Mouse (Mus musculus): ENCODE measurements around the gene Pgbd5. TPM values are rescaled to one million over a fixed set of nuclear protein-coding genes. Genes with fewer than 3 reads are reported as not detected.
A peak's percentile ranks its signal among the peaks of the same experiment; 100 is the strongest.

Pgbd5 gene
- total RNA-seq, 2 experiments from 2014 or later, result 162 to 176 TPM

DNA sequence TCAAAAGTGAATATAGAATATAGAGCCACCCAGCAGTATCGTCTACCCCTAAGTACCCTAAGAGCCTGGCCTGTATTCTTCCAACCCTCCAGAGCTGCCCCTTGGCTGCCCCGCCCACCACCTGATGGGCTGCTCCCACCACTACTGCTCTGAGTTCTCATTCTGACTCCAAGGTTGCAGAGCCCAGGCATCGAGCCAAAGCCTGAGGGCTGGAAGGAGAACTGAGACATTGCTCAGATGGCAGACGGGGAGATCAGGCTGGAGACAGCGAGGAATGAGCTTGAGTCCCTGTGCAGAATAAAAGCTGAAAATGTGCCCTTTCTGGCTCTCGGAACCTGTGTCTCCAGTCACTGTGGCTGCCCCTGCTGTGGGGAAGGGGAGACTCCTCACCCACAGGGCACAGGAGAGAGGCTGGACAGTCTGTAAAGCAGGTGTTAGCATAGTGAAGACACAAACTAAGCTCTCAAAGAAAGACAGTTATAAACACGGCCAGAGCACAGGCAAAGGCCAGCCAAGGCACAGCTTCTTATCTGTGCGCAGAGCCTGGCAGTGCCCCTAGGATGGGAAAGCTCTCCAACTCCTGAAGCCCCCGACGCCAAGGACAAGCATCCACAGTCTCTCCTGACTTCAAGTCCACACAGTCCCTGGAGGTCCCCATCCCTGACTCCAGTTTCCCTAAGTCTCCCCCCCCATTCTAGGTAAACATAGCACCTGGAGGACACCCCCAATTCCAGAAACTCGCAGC, 42.0 kb downstream of the Pgbd5 start:
- peak in 1 of 2 experiments; percentile 53 for DNase-seq (ENCODE audit: low spot score in 2 of 2)
- intact Hi-C loops (cut with DNase I), result loop anchor here (5.0 to 10.0 kb wide), 3 partner anchors 35 to 267 kb away; partner anchors contain the start of gene 2310022B05Rik

GRCm38 (mm10) chr8:124396531-124396930, 42.9 kb downstream of the Pgbd5 start:
- intact Hi-C loops (cut with DNase I), result loop anchor here (5.0 to 10.0 kb wide), 3 partner anchors 36 to 268 kb away; partner anchors contain the start of gene 2310022B05Rik

GRCm38 (mm10) chr8:124395392-124395791, 44.1 kb downstream of the Pgbd5 start:
- DNase-seq (ENCODE audit: low spot score in 2 of 2), result no peak
- intact Hi-C loops (cut with DNase I), result loop anchor here (5.0 to 10.0 kb wide), 3 partner anchors 37 to 269 kb away; partner anchors contain the start of gene 2310022B05Rik

More at GRCm38 (mm10) chr8:124396531-124396930, 42.9 kb downstream of the Pgbd5 start:
- DNase-seq (ENCODE audit: low spot score in 2 of 2), result no peak

- intact Hi-C loops (cut with DNase I), result loop anchor here (5.0 to 10.0 kb wide), 3 partner anchors 37 to 270 kb away; partner anchors contain the start of gene 2310022B05Rik
- no peak for DNase-seq (ENCODE audit: low spot score in 2 of 2)
These were observed 44.5 kb downstream of the Pgbd5 start for GRCm38 (mm10) chr8:124394951-124395350.

GRCm38 (mm10) chr8:124393927-124394326, 45.5 kb downstream of the Pgbd5 start:
- intact Hi-C loops (cut with DNase I), result loop anchor here (10.0 kb wide), 2 partner anchors 111 to 271 kb away; partner anchors contain the start of gene 2310022B05Rik

DNA sequence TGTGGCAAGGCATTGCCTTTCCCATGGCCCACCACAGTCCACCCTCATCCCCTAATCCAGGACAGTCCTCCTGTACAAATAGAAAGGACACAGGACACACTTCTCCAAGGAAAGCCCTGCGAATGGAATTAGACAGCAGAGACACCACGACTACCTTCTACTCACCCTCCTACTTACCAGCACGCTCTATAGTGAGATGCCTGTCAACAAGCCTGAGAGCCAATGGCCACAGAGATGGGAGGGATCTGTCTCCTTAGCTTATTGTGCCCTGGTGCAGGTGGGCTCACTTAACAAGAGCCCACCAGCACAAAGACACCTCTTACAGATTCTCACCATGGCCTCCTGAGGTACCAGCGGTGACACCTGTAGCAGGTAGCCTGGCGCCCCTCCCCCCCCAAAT, 46.4 kb downstream of the Pgbd5 start:
- no peak for DNase-seq (ENCODE audit: low spot score in 2 of 2)
- intact Hi-C loops (cut with DNase I), result loop anchor here (10.0 kb wide), 2 partner anchors 112 to 272 kb away; partner anchors contain the start of gene 2310022B05Rik

More at GRCm38 (mm10) chr8:124393927-124394326, 45.5 kb downstream of the Pgbd5 start:
- peak in 1 of 2 experiments; percentile 88 for DNase-seq (ENCODE audit: low spot score in 2 of 2)

DNA sequence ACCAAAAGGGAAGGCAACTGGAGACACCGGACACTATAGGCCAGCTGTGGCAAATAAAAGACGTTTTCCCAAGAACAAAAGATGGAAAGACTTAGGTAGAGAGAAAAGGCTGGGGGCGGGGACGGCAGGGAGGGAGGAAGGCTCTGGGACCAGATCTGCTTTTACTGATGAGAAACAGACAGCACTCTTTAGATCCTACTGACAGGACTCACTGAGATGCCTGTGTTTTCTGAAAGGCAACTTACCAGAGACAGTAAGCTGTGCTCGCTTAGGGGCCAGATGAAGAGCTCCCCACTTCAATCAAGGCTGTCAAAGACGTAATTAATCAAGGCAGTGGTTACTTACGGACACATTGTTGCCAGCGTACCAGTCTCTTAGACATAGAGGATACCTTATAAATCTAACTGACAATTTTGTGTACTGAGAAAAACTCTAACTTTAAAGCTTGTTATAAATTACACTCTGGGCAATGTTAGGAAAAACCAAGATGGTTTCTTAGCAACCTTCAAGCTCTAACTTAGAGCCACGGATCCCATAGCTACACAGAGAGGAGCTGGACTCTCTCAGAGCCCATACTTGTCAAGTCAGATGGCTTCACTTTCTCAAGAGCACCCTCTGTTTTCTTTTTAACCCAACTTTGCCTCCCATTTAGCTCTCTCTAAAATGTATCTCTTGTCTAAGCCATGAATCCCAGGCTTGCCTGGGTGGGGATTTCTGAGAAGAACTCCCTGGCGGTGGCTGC, 47.0 kb downstream of the Pgbd5 start:
- intact Hi-C loops (cut with DNase I), result loop anchor here (10.0 kb wide), 2 partner anchors 112 to 272 kb away; partner anchors contain the start of gene 2310022B05Rik
- DNase-seq (ENCODE audit: low spot score in 2 of 2), result no peak

DNA sequence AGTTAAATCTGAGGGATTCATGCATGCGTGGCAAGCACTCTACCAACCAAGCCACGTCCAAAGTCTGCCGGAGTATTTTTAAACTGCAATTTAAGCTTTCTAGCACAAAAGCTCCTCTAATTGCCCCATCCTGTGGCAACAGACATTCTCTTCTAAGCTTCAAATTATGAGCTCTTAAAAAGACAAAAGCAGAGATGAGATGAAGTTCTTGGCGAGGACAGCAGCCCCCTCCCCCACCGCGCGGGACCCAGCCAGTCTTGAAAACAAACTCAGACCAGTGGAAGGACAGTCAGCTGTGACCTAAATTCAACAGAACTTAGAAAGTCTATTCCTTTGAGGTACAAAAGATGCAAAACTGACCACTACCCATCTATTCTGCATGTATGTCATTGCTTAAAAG, 48.3 kb downstream of the Pgbd5 start:
- intact Hi-C loops (cut with DNase I), result loop anchor here (10.0 kb wide), 2 partner anchors 114 to 274 kb away; partner anchors contain the start of gene 2310022B05Rik

DNA sequence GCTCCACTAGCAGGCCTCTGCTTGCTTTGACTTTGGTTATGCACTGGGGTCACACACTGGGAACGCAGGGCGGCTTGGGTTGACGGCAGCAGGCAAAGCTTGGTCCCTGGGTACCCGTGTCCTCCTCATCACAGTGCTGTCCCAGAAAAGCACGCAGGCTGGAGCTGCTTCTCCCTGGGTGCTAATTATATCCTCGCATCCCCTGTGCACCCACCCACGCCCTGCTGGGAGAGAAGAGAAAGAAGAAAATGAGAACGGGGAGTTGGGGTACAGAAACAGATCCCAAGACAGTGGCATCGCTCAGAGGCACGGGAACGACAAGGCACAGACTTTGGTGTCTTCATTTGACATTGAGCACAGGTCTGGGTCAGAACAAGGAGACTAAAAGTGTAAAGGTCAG, 50.0 kb downstream of the Pgbd5 start:
- peak; percentile 83 to 90 for DNase-seq (ENCODE audit: low spot score in 2 of 2)
- intact Hi-C loops (cut with DNase I), result no loop called here

More for the DNA sequence above, 48.3 kb downstream of the Pgbd5 start:
- peak in 1 of 2 experiments; percentile 71 for DNase-seq (ENCODE audit: low spot score in 2 of 2)

DNA sequence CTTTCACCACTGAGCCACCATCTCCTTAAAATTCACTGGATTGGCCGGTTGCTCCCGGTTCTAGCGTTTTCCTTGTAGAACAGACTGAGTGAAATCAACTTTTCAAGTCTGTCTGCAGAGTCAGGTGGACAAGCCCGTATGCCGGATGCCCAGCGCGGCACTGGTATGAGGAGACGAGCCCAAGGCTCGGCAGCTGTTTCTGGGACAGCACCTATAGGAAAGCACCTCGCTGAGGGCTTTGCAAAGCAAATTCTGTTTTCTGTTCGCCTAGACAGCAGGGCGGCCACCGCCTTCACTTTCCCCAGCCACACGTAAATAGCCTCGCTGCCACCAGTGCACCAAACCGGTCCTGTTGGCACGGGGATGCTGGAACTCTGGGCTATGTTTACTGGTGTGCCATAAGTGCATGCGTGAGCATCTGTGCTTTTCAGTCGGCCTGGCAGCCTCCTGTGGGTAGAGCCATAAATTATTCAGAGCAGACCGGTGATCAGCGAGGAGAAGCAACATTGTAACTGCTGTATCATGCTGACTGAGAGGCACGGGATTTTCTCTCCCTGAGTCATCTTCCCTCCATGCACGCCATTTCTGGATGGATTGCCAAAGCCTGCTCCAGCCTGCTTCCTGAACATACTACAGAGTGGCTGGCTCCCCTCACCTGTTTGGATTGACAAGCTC, 53.1 kb downstream of the Pgbd5 start:
- intact Hi-C loops (cut with DNase I), result no loop called here

DNA sequence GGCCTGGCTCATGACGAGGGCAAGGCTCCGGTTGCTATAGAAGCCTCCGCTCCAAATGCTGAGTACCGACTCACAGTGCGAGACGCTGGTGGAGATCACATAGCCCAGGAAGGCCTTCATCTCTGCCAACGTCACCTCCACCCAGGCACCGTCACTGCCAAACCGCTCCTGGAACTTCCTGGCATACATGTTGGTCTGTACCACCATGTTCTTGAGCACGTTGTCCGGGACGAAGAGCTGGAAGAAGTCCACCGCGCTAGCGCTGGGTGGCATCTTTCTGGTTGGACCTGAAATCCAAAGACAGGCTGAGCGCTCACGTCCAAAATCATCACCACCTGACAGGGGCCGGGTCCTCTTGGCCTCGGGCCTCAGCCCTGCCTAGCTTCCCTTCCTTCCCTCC, 55.1 kb downstream of the Pgbd5 start:
- intact Hi-C loops (cut with DNase I), result no loop called here
- no peak for DNase-seq (ENCODE audit: low spot score in 2 of 2)

More for the DNA sequence above, 53.1 kb downstream of the Pgbd5 start:
- peak; percentile 68 to 81 for DNase-seq (ENCODE audit: low spot score in 2 of 2)

GRCm38 (mm10) chr8:124382235-124382634, 57.2 kb downstream of the Pgbd5 start:
- no peak for DNase-seq (ENCODE audit: low spot score in 2 of 2)
- intact Hi-C loops (cut with DNase I), result no loop called here

GRCm38 (mm10) chr8:124379289-124379688, 60.2 kb downstream of the Pgbd5 start:
- intact Hi-C loops (cut with DNase I), result no loop called here

GRCm38 (mm10) chr8:124376406-124376805, 63.1 kb downstream of the Pgbd5 start:
- no peak for DNase-seq (ENCODE audit: low spot score in 2 of 2)
- intact Hi-C loops (cut with DNase I), result no loop called here

More at GRCm38 (mm10) chr8:124379289-124379688, 60.2 kb downstream of the Pgbd5 start:
- no peak for DNase-seq (ENCODE audit: low spot score in 2 of 2)

GRCm38 (mm10) chr8:124375727-124376126, 63.7 kb downstream of the Pgbd5 start:
- no peak for DNase-seq (ENCODE audit: low spot score in 2 of 2)
- intact Hi-C loops (cut with DNase I), result no loop called here

GRCm38 (mm10) chr8:124375168-124375567, 64.3 kb downstream of the Pgbd5 start:
- intact Hi-C loops (cut with DNase I), result no loop called here
- DNase-seq (ENCODE audit: low spot score in 2 of 2), result no peak

GRCm38 (mm10) chr8:124373753-124374152, 65.7 kb downstream of the Pgbd5 start:
- intact Hi-C loops (cut with DNase I), result no loop called here
- DNase-seq (ENCODE audit: low spot score in 2 of 2), result no peak

DNA sequence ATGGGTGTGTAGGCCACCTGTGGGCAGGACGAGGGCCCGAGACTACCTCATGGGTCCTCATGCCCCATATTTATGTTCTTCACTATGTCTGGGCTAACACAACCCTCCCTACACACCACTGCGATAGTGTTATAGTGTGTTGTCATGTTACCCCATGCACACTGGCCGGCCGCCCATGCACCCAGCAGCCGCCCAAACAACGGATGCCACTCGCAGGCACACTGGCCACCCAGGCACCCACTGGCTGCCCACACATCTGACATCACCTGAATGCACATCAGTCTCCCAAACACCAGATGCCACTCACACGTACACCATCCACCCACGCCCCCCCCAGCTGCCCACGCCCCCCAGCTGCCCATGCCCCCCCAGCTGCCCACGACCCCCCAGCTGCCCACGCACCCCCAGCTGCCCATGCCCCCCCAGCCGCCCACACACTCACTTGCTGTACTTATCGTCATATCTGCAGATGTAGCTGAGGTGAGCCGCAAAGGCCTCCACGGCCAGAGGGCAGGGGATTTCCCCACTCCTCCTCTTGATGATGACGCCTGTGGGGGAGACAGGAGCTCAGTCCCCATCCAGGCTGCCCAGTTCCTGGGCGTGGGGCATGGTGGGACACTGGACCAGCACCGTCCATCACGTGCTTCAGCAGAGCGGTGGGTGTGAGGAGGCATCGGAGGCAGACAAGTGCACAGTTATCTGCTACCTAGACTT, 67.9 kb downstream of the Pgbd5 start:
- intact Hi-C loops (cut with DNase I), result no loop called here
- no peak for DNase-seq (ENCODE audit: low spot score in 2 of 2)
